Mouse (Mus musculus): Measurements from ENCODE around the gene Fbxw8. TPM values are rescaled to one million over a fixed set of nuclear protein-coding genes. Genes with fewer than 3 reads are reported as not detected.

Gene Fbxw8
- polyA plus RNA-seq, 1 experiment from 2014 or later = 16.0 TPM

DNA sequence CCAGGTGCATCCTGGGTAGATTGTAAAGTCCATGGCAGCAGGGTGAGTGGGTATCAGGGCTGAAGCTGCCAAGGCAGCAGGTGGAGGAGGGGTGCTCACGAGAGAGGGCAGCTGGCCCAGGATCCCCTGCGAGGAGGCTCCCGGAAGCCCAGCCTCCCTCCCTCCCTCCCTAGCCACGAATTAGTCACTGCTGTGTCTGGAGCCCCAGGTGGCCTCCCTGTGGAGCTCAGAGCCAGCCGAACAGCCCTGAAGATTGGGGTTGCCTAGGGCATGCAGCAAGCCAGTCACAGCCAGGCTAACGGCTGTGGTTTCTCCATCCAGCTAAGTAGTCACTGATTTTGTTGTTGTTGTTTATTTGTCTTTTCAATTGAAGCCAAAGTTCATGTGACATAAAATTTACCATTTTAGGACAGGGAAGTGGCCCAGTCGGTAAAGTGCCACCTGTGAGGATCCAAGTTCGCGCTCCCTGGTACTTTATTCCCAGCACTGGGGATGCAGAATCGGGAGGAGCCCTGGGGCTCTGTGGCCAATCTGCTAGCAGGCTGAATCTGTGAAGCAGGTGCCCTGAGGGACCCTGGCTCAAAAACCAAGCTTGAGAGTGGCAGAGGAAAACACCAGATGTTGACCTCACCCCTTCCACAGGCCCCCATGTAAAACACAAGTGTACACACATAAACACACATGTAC, 117.3 kb downstream of the Fbxw8 start:
- no peak overlapping the region for H3K4me3 ChIP-seq (ENCODE audit: low read length)
- 0 out of 2 replicates have a peak overlapping the region, but pooled peaks have one; percentile 2 for H3K9ac ChIP-seq (ENCODE audit: low read depth, low read length)
- H3K27me3 ChIP-seq (replicated peaks; ENCODE audit: control insufficient read depth, insufficient read depth, low read length) = no peaks in the 10 kb centered on the region
- WGBS = 13% methylated on average over 10 of the region's 10 CpGs
- H3K9me3 ChIP-seq (ENCODE audit: control insufficient read depth, low read length) = no peaks in the 10 kb centered on the region
- no peaks in the 10 kb centered on the region for H3K36me3 ChIP-seq (ENCODE audit: control insufficient read depth, insufficient read depth, low read length)
- peaks cover 4% of the 10 kb centered on the region; the same call in 1 of the 2 replicates for H3K4me1 ChIP-seq (ENCODE audit: control insufficient read depth, insufficient read depth, low read length)
- 0 out of 2 replicates have a peak overlapping the region, but pooled peaks have one; percentile 4 for H3K4me2 ChIP-seq (ENCODE audit: low read depth, low read length)
- no peak overlapping the region for H3K27ac ChIP-seq (ENCODE audit: low read length)
- ATAC-seq = peak; percentile 65; the same call in 1 of the 2 replicates

DNA sequence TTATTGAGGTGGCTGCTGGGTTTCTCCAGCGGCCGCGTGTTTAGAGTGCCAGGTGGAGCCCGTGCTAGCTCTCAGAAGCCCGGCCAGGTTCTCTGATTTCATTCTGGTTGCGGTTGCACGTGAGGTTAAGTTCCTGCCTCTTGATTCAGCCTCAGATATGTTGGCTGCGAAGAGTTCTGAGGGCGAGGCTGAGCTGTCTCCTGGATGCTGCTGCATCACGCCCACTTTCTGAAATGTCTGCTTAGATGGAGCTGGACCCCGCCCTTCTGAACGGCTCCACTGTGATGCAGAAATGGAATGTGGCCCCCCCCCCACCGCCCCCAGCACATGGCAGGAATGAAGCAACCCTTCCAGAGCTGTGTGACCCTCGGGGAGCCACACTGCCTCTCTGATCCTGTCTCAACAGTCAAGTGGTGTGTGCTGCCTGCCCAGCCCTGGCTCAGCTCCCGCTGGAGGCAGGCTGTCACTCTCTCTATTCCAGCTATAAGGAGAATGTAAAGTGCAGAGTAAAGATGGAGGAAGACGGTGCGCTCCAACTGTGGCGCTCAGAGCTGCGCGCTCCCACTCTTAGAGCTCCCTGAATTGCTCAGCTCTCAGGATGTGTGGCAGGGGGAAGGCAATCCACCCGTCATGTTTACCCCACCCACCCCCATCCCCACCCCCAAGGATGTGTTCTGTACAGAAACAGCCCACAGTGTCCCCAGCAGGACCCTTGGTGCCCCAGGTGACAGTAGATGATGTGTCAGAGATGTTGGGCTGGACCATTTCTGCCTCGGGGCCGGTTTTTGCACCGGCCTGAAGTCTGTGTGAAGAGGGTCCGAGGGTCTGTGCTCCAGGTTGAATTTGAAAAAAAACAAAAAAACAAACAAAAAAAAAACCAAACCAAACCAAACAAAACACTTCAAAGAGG, 118.1 kb downstream of the Fbxw8 start:
- 39% methylated on average over 25 of the region's 25 CpGs for WGBS
- H3K27ac ChIP-seq (ENCODE audit: low read length) = no peak overlapping the region
- H3K36me3 ChIP-seq (ENCODE audit: control insufficient read depth, insufficient read depth, low read length) = no peaks in the 10 kb centered on the region
- H3K27me3 ChIP-seq (replicated peaks; ENCODE audit: control insufficient read depth, insufficient read depth, low read length) = no peaks in the 10 kb centered on the region
- 0 out of 2 replicates have a peak overlapping the region, but pooled peaks have one; percentile 4 for H3K4me2 ChIP-seq (ENCODE audit: low read depth, low read length)
- H3K4me3 ChIP-seq (ENCODE audit: low read length) = no peak overlapping the region
- peaks cover 4% of the 10 kb centered on the region; the same call in 1 of the 2 replicates for H3K4me1 ChIP-seq (ENCODE audit: control insufficient read depth, insufficient read depth, low read length)
- H3K9ac ChIP-seq (ENCODE audit: low read depth, low read length) = 0 out of 2 replicates have a peak overlapping the region, but pooled peaks have one; percentile 2
- ATAC-seq = no peak
- no peaks in the 10 kb centered on the region for H3K9me3 ChIP-seq (ENCODE audit: control insufficient read depth, low read length)

DNA sequence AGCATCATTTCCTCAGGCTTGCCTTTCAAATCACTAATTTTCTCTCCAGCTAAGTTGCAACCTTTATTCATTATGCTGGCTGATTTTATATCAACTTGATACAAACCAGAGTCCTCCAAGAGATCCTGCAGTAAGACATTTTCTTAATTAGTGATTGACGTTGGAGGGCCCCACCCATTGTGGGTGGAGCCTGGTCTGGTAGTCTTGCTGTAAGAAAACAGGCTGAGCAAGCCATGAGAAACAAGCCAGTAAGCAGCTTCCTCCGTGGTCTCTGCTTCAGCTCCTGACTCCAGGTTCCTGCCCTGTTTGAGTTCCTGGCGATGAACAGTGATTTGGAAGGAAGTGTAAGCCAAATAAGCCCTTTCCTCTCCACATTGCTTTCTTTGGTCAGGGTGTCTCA, 119.5 kb downstream of the Fbxw8 start:
- H3K9me3 ChIP-seq (ENCODE audit: control insufficient read depth, low read length) = no peaks in the 10 kb centered on the region
- WGBS = 52% methylated on average over 3 of the region's 3 CpGs

DNA sequence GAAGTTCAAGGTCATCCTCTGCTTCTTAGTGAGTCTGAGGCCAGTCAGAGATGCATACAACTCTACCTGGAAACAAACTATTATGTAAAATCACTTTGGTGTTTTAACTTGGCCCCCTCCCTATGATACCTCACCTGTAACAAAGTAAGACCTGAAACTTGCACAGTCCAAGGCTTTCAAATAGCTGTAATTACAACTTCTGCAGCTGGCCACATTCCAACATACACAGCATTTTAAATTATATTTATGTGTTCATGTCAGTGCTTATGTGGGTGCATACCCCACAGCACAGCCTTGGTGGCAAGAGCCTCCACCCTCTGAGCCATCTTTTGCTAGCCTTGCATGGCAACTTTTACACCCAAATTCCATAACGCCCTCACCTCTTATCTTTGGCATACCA, 120.6 kb downstream of the Fbxw8 start:
- WGBS = 91% methylated on average over 1 of the region's 1 CpGs
- peaks cover 4% of the 10 kb centered on the region; the same call in 1 of the 2 replicates for H3K4me1 ChIP-seq (ENCODE audit: control insufficient read depth, insufficient read depth, low read length)
- H3K9ac ChIP-seq (ENCODE audit: low read depth, low read length) = no peak overlapping the region
- no peaks in the 10 kb centered on the region for H3K36me3 ChIP-seq (ENCODE audit: control insufficient read depth, insufficient read depth, low read length)
- no peak overlapping the region for H3K27ac ChIP-seq (ENCODE audit: low read length)
- no peak for ATAC-seq
- H3K4me3 ChIP-seq (ENCODE audit: low read length) = no peak overlapping the region
- no peak overlapping the region for H3K4me2 ChIP-seq (ENCODE audit: low read depth, low read length)
- H3K9me3 ChIP-seq (ENCODE audit: control insufficient read depth, low read length) = no peaks in the 10 kb centered on the region
- peaks cover 4% of the 10 kb centered on the region; the same call in 1 of the 2 replicates for H3K27me3 ChIP-seq (replicated peaks; ENCODE audit: control insufficient read depth, insufficient read depth, low read length)

More for the DNA sequence above, 119.5 kb downstream of the Fbxw8 start:
- Histone ChIP-seq H3K4me3 (ENCODE audit: low read length) (no peak overlapping the region), H3K4me2 (ENCODE audit: low read depth, low read length) (no peak overlapping the region), H3K36me3 (ENCODE audit: control insufficient read depth, insufficient read depth, low read length) (no peaks in the 10 kb centered on the region), H3K27ac (ENCODE audit: low read length) (no peak overlapping the region), H3K9ac (ENCODE audit: low read depth, low read length) (no peak overlapping the region), H3K4me1 (ENCODE audit: control insufficient read depth, insufficient read depth, low read length) (peaks cover 4% of the 10 kb centered on the region; the same call in 1 of the 2 replicates), H3K27me3 (replicated peaks; ENCODE audit: control insufficient read depth, insufficient read depth, low read length) (no peaks in the 10 kb centered on the region)
- ATAC-seq = no peak

DNA sequence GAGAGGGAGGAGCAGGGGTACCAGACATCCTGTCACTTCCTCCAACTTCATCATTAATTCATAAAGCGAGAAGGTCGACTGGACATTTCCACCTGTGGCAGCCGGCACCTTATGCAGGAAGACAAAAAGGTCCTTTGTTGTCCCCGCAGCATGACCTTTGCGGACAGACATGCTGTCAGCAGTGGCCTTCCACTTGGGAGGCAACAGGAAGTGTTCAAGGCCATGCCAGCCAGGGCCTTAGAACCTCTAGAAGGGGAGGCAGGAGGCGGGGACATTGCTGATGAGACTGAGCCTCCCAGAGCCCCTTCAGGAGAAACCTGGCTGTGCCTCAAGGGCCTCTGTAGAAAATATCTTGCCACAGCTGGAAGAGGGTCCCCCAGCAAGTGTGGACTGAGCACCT, 121.5 kb downstream of the Fbxw8 start:
- Histone ChIP-seq H3K36me3 (ENCODE audit: control insufficient read depth, insufficient read depth, low read length) (no peaks in the 10 kb centered on the region), H3K4me2 (ENCODE audit: low read depth, low read length) (no peak overlapping the region), H3K4me3 (ENCODE audit: low read length) (no peak overlapping the region), H3K9me3 (ENCODE audit: control insufficient read depth, low read length) (no peaks in the 10 kb centered on the region), H3K4me1 (ENCODE audit: control insufficient read depth, insufficient read depth, low read length) (peaks cover 13% of the 10 kb centered on the region), H3K9ac (ENCODE audit: low read depth, low read length) (no peak overlapping the region), H3K27me3 (replicated peaks; ENCODE audit: control insufficient read depth, insufficient read depth, low read length) (peaks cover 11% of the 10 kb centered on the region), H3K27ac (ENCODE audit: low read length) (no peak overlapping the region)
- ATAC-seq = no peak
- 57% methylated on average over 6 of the region's 6 CpGs for WGBS

DNA sequence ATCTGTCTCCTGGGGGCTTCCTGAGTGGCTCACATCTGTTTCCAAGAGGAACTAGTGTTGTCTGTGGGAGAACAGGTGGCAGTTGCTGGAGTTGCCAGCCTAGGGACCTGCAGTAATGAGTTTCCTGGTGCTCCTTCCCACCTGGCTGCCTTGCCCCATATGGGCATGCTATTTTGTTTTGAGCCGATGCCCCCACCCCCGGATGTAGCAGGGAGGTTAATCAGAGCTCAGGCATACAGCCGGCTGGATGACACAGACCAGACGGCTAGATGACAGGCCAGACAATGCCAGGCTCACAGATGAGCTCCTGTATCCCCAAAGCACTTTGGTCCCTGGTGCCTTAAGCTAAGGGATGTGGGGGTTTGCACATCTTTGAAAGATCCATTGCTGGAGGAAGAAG, 121.9 kb downstream of the Fbxw8 start:
- H3K27me3 ChIP-seq (replicated peaks; ENCODE audit: control insufficient read depth, insufficient read depth, low read length) = peaks cover 15% of the 10 kb centered on the region
- no peak for ATAC-seq
- no peak overlapping the region for H3K4me3 ChIP-seq (ENCODE audit: low read length)
- H3K9ac ChIP-seq (ENCODE audit: low read depth, low read length) = no peak overlapping the region
- peaks cover 17% of the 10 kb centered on the region for H3K4me1 ChIP-seq (ENCODE audit: control insufficient read depth, insufficient read depth, low read length)
- H3K36me3 ChIP-seq (ENCODE audit: control insufficient read depth, insufficient read depth, low read length) = no peaks in the 10 kb centered on the region
- WGBS = 31% methylated on average over 4 of the region's 4 CpGs
- H3K9me3 ChIP-seq (ENCODE audit: control insufficient read depth, low read length) = no peaks in the 10 kb centered on the region
- no peak overlapping the region for H3K4me2 ChIP-seq (ENCODE audit: low read depth, low read length)
- H3K27ac ChIP-seq (ENCODE audit: low read length) = no peak overlapping the region

DNA sequence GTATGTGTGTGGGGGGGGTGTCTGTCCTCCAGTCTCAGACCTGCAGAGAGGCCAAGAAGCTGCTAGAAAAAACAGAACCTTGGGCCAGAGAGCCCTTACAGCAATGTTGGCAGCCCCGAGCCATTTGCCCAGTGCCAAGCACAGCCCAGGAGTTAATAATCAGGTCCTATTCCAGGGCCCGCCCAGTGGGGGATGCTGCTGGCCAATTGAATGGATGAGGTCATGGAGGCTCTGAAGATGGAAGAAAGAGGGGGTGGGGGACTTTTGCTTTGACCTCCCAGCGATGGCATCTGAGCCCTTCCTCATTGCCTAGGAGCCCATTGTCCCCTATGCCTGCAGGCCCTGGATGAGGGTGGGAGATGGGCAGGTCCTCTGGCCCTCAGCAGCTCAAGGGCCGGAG, 123.8 kb downstream of the Fbxw8 start:
- WGBS = 62% methylated on average over 4 of the region's 4 CpGs
- H3K27ac ChIP-seq (ENCODE audit: low read length) = no peak overlapping the region
- no peak for ATAC-seq
- peaks cover 28% of the 10 kb centered on the region for H3K4me1 ChIP-seq (ENCODE audit: control insufficient read depth, insufficient read depth, low read length)
- H3K36me3 ChIP-seq (ENCODE audit: control insufficient read depth, insufficient read depth, low read length) = no peaks in the 10 kb centered on the region
- no peaks in the 10 kb centered on the region for H3K9me3 ChIP-seq (ENCODE audit: control insufficient read depth, low read length)
- H3K4me3 ChIP-seq (ENCODE audit: low read length) = no peak overlapping the region
- H3K9ac ChIP-seq (ENCODE audit: low read depth, low read length) = no peak overlapping the region
- no peak overlapping the region for H3K4me2 ChIP-seq (ENCODE audit: low read depth, low read length)
- peaks cover 32% of the 10 kb centered on the region for H3K27me3 ChIP-seq (replicated peaks; ENCODE audit: control insufficient read depth, insufficient read depth, low read length)

DNA sequence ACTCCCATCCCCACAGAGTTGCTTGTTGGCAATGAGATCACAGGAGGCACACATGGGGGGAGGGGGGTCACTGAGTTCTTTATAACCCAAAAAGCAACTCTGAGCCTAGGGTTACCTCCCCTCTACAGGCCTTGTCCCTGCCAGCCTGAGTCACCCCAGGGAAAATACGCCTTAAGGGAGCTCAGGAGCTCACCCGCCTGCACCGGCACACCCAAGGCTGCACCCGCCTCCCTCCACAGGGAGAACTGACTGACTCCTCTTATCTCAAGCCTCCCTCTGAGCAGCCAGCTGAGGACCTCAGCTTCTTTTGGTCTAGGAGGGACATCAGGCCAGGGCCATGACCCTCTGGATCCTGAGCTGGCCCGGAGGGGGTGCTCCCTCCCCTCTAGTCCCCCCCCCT, 124.2 kb downstream of the Fbxw8 start:
- peaks cover 28% of the 10 kb centered on the region for H3K4me1 ChIP-seq (ENCODE audit: control insufficient read depth, insufficient read depth, low read length)
- H3K27me3 ChIP-seq (replicated peaks; ENCODE audit: control insufficient read depth, insufficient read depth, low read length) = peaks cover 36% of the 10 kb centered on the region
- no peak overlapping the region for H3K4me3 ChIP-seq (ENCODE audit: low read length)
- 54% methylated on average over 5 of the region's 5 CpGs for WGBS
- ATAC-seq = 0 out of 2 replicates have a peak, but pooled peaks have one; percentile 18
- no peaks in the 10 kb centered on the region for H3K36me3 ChIP-seq (ENCODE audit: control insufficient read depth, insufficient read depth, low read length)
- no peaks in the 10 kb centered on the region for H3K9me3 ChIP-seq (ENCODE audit: control insufficient read depth, low read length)
- H3K4me2 ChIP-seq (ENCODE audit: low read depth, low read length) = no peak overlapping the region
- no peak overlapping the region for H3K27ac ChIP-seq (ENCODE audit: low read length)
- no peak overlapping the region for H3K9ac ChIP-seq (ENCODE audit: low read depth, low read length)

DNA sequence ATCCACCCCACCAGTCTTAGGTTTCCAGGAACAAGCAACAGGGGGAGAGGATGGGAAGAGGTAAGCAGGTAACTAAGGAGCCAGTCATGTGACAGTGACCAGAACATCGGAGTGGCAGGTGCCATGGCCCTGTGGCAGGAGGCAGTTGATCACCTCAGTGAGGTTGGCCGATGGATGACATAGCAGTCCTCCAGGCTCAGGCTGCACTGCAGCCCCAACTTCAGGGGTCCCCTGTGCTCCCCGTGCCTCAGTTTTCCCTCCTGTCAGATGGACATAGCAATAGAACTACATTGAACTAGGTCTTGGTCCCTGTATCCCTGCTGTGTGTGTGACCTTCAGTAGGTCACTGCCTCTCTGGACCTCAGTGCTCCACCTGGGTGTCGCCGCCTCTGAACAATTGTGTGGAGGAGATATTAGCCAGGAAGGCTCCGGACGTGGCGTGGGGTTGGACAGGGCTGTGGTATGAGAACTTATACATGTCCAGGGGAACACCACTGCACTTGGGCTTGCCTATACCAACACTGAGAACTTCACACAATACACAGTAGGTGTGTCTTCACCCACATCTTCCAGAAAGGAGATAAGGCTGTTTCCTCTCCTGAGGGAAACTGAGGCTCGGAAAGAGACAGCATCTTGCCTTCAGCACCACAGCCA, 125.1 kb downstream of the Fbxw8 start:
- H3K36me3 ChIP-seq (ENCODE audit: control insufficient read depth, insufficient read depth, low read length) = no peaks in the 10 kb centered on the region
- peaks cover 28% of the 10 kb centered on the region for H3K4me1 ChIP-seq (ENCODE audit: control insufficient read depth, insufficient read depth, low read length)
- 90% methylated on average over 9 of the region's 9 CpGs for WGBS
- H3K9ac ChIP-seq (ENCODE audit: low read depth, low read length) = no peak overlapping the region
- peaks cover 45% of the 10 kb centered on the region for H3K27me3 ChIP-seq (replicated peaks; ENCODE audit: control insufficient read depth, insufficient read depth, low read length)
- no peak for ATAC-seq
- H3K9me3 ChIP-seq (ENCODE audit: control insufficient read depth, low read length) = no peaks in the 10 kb centered on the region
- no peak overlapping the region for H3K4me2 ChIP-seq (ENCODE audit: low read depth, low read length)
- no peak overlapping the region for H3K27ac ChIP-seq (ENCODE audit: low read length)
- no peak overlapping the region for H3K4me3 ChIP-seq (ENCODE audit: low read length)
